In genomic region chr19:6061021-6061533, GRCm38 (mm10) we compare ENCODE assay signal across 7 mouse cellular contexts. TPM values are rescaled to one million over a fixed set of nuclear protein-coding genes. Genes with fewer than 3 reads are reported as not detected.
A peak's percentile ranks its signal among the peaks of the same experiment; 100 is the strongest.
DNase-seq lines count a peak whose midpoint lies in the region; ATAC-seq and TF ChIP-seq lines count a peak whose summit lies in the region.

Gene Znhit2 (plus strand): TSS chr19:6061192.

- peak; percentile 66 for ATAC-seq in intestine, postnatal 0 days
- peak; percentile 53 for ATAC-seq in midbrain, embryonic 12.5 days (ENCODE audit: low FRiP score, low read depth)

- H3K4me2 ChIP-seq in intestine, postnatal 0 days (replicated peaks; ENCODE audit: low read depth), result peak within 1 kb of the TSS; percentile 96
- H3K4me2 ChIP-seq in midbrain, embryonic 12.5 days (replicated peaks), result peak within 1 kb of the TSS; percentile 99

- H3K9me3 ChIP-seq in intestine, postnatal 0 days (ENCODE audit: control insufficient read depth), result no peaks in the 10 kb centered on the region
- H3K9me3 ChIP-seq in midbrain, embryonic 12.5 days, result no peaks in the 10 kb centered on the region

- intact Hi-C loops in left cerebral cortex, postnatal 4 days (cut with DNase I), result no loop called here

- peaks cover 12% of the 10 kb centered on the region; the same call in 1 of the 2 replicates for H3K4me1 ChIP-seq in intestine, postnatal 0 days (replicated peaks; ENCODE audit: control insufficient read depth, insufficient read depth, low read length)
- H3K4me1 ChIP-seq in midbrain, embryonic 12.5 days, result peaks cover 43% of the 10 kb centered on the region

- no peaks in the 10 kb centered on the region for H3K27me3 ChIP-seq in intestine, postnatal 0 days (replicated peaks; ENCODE audit: control insufficient read depth, insufficient read depth, low read length)
- H3K27me3 ChIP-seq in midbrain, embryonic 12.5 days, result no peaks in the 10 kb centered on the region

- peak; percentile 95 for DNase-seq in adrenal gland, postnatal 10 days
- DNase-seq in embryo, embryonic 9.5 days (ENCODE audit: extremely low spot score), result peak; percentile 91
- DNase-seq in gonadal fat pad, adult 2 months (ENCODE audit: low read depth), result no peak
- peak; percentile 90 for DNase-seq in left cerebral cortex, postnatal 4 days
- peak; percentile 87 to 91 for DNase-seq in spleen, adult 18-20 months

- H3K4me3 ChIP-seq in intestine, postnatal 0 days (ENCODE audit: low read depth, low read length), result peak within 1 kb of the TSS; percentile 79
- H3K4me3 ChIP-seq in midbrain, embryonic 12.5 days, result peak within 1 kb of the TSS; percentile 69

- TF ChIP-seq CTCF in intestine, postnatal 0 days (IDR thresholded peaks at IDR 0.05; ENCODE audit: low read depth), result peak; percentile 36

- H3K27ac ChIP-seq in intestine, postnatal 0 days (ENCODE audit: low read depth, low read length), result peak within 1 kb of the TSS; percentile 94
- peak within 1 kb of the TSS; percentile 94 for H3K27ac ChIP-seq in midbrain, embryonic 12.5 days (replicated peaks)

- WGBS in intestine, postnatal 0 days, result under 1% methylated on average over 58 of the region's 58 CpGs
- WGBS in midbrain, embryonic 12.5 days, result under 1% methylated on average over 58 of the region's 58 CpGs

- H3K9ac ChIP-seq in intestine, postnatal 0 days (ENCODE audit: low read depth, low read length), result peak within 1 kb of the TSS; percentile 95
- peak within 1 kb of the TSS; percentile 86 for H3K9ac ChIP-seq in midbrain, embryonic 12.5 days (replicated peaks)

- H3K36me3 ChIP-seq in intestine, postnatal 0 days (ENCODE audit: control insufficient read depth, insufficient read depth), result 0 out of 2 replicates have a peak, but pooled peaks cover 3% of the 10 kb centered on the region
- peaks cover 13% of the 10 kb centered on the region for H3K36me3 ChIP-seq in midbrain, embryonic 12.5 days

RNA-seq across cellular contexts. Expression of gene Znhit2, which starts in this region (rescaled TPM):
- 10 to 100 TPM; 21.6 to 26.1 TPM for total RNA-seq in adrenal gland, postnatal 10 days (2021)
- 60.6 and 60.9 TPM in 2 replicates for polyA plus RNA-seq in gonadal fat pad, adult 2 months (2012; rRNA removed)
- 30.8 and 33.3 TPM in 2 replicates for polyA plus RNA-seq in intestine, postnatal 0 days (2015; fragmentation: Nextera tagmentation; extraction: Ambion mirVana)
- total RNA-seq in left cerebral cortex, postnatal 4 days (2021), result 10 to 100 TPM; 25.1 to 27.5 TPM
- polyA plus RNA-seq in midbrain, embryonic 12.5 days (2016; fragmentation: Nextera tagmentation; extraction: Ambion mirVana), result 30.8 and 32.2 TPM in 2 replicates
